Mouse (Mus musculus) monocyte, adult 2 months (primary cell): Measurements from ENCODE around the gene Olfr1150-ps1.

Experiments
- DNase-seq, 2 experiments: peaks; one replicate each; pipeline ENCODE4 v3.0.0; 2022; ENCODE audit warnings: low spot score in 2 of 2, low read depth in 1 of 2

Gene Olfr1150-ps1

GRCm38 (mm10) chr2:87843693-87844092 is at the start of gene Olfr1150-ps1:
Gene Olfr1150-ps1, plus strand, starts transcription at chr2:87843993.
- no peak for DNase-seq

DNA sequence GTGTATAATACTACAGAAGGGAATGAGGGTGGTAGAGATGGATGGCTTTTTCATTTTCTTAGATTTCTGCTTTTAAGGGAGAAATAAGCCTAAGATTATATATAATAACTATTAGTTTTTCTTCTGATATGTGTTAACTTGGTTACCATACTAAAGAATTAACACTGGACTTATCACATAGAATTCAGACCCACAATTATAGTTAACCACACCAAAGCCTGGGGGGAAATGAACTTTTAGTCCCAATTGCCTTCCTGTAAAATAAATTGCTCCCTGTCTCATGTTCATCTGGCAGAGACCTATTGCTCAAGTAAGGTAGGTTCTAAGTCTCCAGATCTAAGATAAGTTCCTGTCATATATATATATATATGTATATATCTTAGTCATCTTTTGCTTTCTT is 43.5 kb upstream of the Olfr1150-ps1 start, which contains the start of gene Olfr1143:
Gene Olfr1143, plus strand, starts transcription at position 301 of the 400 bp plus-strand sequence.
- DNase-seq = no peak

- DNase-seq = no peak
Measured at GRCm38 (mm10) chr2:87809522-87809921, 34.3 kb upstream of the Olfr1150-ps1 start, which contains the start of gene Olfr1145. Gene Olfr1145, plus strand, starts transcription at chr2:87809822.

- DNase-seq = no peak
Measured at GRCm38 (mm10) chr2:87830233-87830632, 13.6 kb upstream of the Olfr1150-ps1 start, which contains the start of gene Olfr1148. Gene Olfr1148, plus strand, starts transcription at chr2:87830533.

DNA sequence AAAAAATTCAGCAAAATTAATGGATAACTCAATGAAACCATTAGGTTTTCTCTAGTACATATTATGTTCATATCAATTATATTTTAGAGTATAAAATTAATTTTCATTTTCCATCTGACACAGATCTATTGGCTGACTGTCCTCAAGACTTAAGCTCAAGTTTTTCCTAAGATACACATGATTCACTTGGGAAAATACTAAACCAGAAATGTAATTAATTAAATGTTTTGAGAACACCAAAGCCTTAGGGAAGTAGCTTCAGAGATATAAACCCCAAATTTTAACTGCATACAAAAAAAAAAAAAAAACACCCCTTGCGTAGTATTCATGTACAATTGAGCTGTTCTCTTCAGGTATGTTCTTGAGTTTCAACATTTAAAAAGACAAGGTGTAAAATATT is 11.8 kb downstream of the Olfr1150-ps1 start, which contains the start of gene Olfr1151:
Gene Olfr1151, plus strand, starts transcription at position 301 of the 400 bp plus-strand sequence.
- no peak for DNase-seq

GRCm38 (mm10) chr2:87866192-87866591 is 22.4 kb downstream of the Olfr1150-ps1 start, which contains the start of gene Olfr1152:
Gene Olfr1152, plus strand, starts transcription at chr2:87866492.
- DNase-seq = no peak

DNA sequence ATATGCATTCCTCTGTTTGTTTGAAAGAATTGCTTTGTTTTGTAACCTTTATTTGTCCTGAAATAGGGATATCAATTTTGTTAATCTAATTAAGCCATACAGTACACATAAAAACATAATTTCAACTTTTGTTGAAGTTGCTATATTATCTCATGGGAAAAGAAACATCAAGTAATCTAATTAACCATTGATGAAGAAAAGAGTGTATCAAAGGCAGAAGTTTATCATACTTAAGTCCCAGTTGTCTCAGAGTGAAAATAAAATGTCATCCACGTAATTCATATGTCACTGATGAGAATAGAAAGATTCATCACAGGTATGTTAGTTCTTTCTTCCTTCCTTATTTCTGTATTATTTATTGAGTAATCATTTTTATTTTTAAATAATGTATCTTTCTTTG is 50.9 kb downstream of the Olfr1150-ps1 start, which contains the start of gene Olfr1153:
Gene Olfr1153, plus strand, starts transcription at position 301 of the 400 bp plus-strand sequence.
- no peak for DNase-seq
